Mouse (Mus musculus) olfactory bulb, adult 2 months (tissue): ENCODE data around the gene Chst8. TPM values are rescaled to one million over a fixed set of nuclear protein-coding genes. Genes with fewer than 3 reads are reported as not detected.

Source experiments
- H3K27ac ChIP-seq: fragments of 200-500 bp; 2 replicates; pipeline ENCODE4 v1.5.1; 2012; ENCODE audit warnings: low read depth, low read length; ENCODE audit not compliant: insufficient read depth
- H3K4me1 ChIP-seq: fragments of 200-500 bp; 2 replicates; pipeline ENCODE4 v1.6.1; 2012; ENCODE audit warnings: low read length; ENCODE audit not compliant: control insufficient read depth, insufficient read depth
- H3K4me3 ChIP-seq: fragments of 200-500 bp; 2 replicates; pipeline ENCODE4 v1.5.1; 2012; ENCODE audit warnings: mild to moderate bottlenecking, low read depth, low read length, moderate library complexity; ENCODE audit not compliant: insufficient read depth
- CTCF ChIP-seq: fragments of 200-500 bp; IDR thresholded peaks from 2 replicates; pipeline ENCODE4 v1.5.1; 2012; ENCODE audit warnings: low read depth, mild to moderate bottlenecking, low read length, moderate library complexity; ENCODE audit not compliant: insufficient read depth
- POLR2A ChIP-seq: fragments of 200-500 bp; IDR thresholded peaks from 2 replicates; pipeline ENCODE4 v1.6.1; 2012; ENCODE audit warnings: mild to moderate bottlenecking, low read depth, low read length, moderate library complexity; ENCODE audit not compliant: insufficient read depth
- WGBS: fragments of 180-500 bp; shearing (Covaris S2); methylation state at CpG from one replicate; pipeline ENCODE4 v1.1.7; 2018; 5-methylcytosine and 5-hydroxymethylcytosine counted together
- polyA plus RNA-seq: library from polyadenylated mRNA; stranded (reverse); fragments of >200 nt; gene quantifications from 2 replicates; pipeline ENCODE4 v1.2.4, GENCODE M21; 2012; ENCODE audit warnings: low replicate concordance; ENCODE audit not compliant: missing spikeins, insufficient read depth, insufficient read length

The Chst8 gene
- polyA plus RNA-seq, 1 experiment = not detected

- no peak overlapping the region for H3K4me3 ChIP-seq
- peaks cover 8% of the 10 kb centered on the region for H3K4me1 ChIP-seq
- TF ChIP-seq CTCF (no peak), POLR2A (no peak)
- 70% methylated on average over 18 of the region's 18 CpGs for WGBS
- no peak overlapping the region for H3K27ac ChIP-seq
These were observed 167.9 kb downstream of the Chst8 start for GRCm38 (mm10) chr7:34644591-34644990.

- no peak for TF ChIP-seq CTCF
- TF ChIP-seq POLR2A = no peak
- Histone ChIP-seq H3K4me1 (peaks cover 8% of the 10 kb centered on the region), H3K27ac (no peak overlapping the region), H3K4me3 (no peak overlapping the region)
- WGBS = 88% methylated on average over 6 of the region's 6 CpGs
These were observed 169.2 kb downstream of the Chst8 start for GRCm38 (mm10) chr7:34643329-34643728.

- peaks cover 2% of the 10 kb centered on the region; the same call in 1 of the 2 replicates for H3K4me1 ChIP-seq
- H3K4me3 ChIP-seq = no peak overlapping the region
- H3K27ac ChIP-seq = no peak overlapping the region
- WGBS = 92% methylated on average over 13 of the region's 13 CpGs
- TF ChIP-seq POLR2A (no peak), CTCF (no peak)
These were observed 170.5 kb downstream of the Chst8 start for GRCm38 (mm10) chr7:34641968-34642367.

- no peak overlapping the region for H3K4me3 ChIP-seq
- WGBS = 93% methylated on average over 11 of the region's 11 CpGs
- TF ChIP-seq CTCF = no peak
- TF ChIP-seq POLR2A = no peak
- no peaks in the 10 kb centered on the region for H3K4me1 ChIP-seq
- H3K27ac ChIP-seq = no peak overlapping the region
These were observed 172.7 kb downstream of the Chst8 start for GRCm38 (mm10) chr7:34639798-34640197.

GRCm38 (mm10) chr7:34636661-34637060 is 175.8 kb downstream of the Chst8 start:
- H3K27ac ChIP-seq = no peak overlapping the region
- TF ChIP-seq CTCF = no peak
- TF ChIP-seq POLR2A = no peak
- no peaks in the 10 kb centered on the region for H3K4me1 ChIP-seq
- 77% methylated on average over 4 of the region's 4 CpGs for WGBS
- H3K4me3 ChIP-seq = no peak overlapping the region

- H3K27ac ChIP-seq = no peak overlapping the region
- 89% methylated on average over 10 of the region's 10 CpGs for WGBS
- H3K4me3 ChIP-seq = no peak overlapping the region
- peaks cover 15% of the 10 kb centered on the region for H3K4me1 ChIP-seq
- TF ChIP-seq POLR2A (no peak), CTCF (no peak)
These were observed 179.4 kb downstream of the Chst8 start for GRCm38 (mm10) chr7:34632966-34633742.

- Histone ChIP-seq H3K4me1 (peaks cover 15% of the 10 kb centered on the region), H3K27ac (no peak overlapping the region), H3K4me3 (peak overlapping the region; percentile 10; the same call in 1 of the 2 replicates)
- 3% methylated on average over 34 of the region's 34 CpGs for WGBS
- TF ChIP-seq CTCF (no peak), POLR2A (no peak)
These were observed 182.1 kb downstream of the Chst8 start for GRCm38 (mm10) chr7:34630211-34631085.

- Histone ChIP-seq H3K4me1 (peaks cover 15% of the 10 kb centered on the region), H3K4me3 (no peak overlapping the region), H3K27ac (no peak overlapping the region)
- WGBS = 43% methylated on average over 8 of the region's 8 CpGs
- TF ChIP-seq CTCF = no peak
- TF ChIP-seq POLR2A = no peak
These were observed 182.8 kb downstream of the Chst8 start for GRCm38 (mm10) chr7:34629702-34630210.

Other genes starting within 250 kb of the Chst8 start
- not detected in 2 replicates for gene Kctd15, start 156.0 kb downstream of the Chst8 start, polyA plus RNA-seq
- not detected in 2 replicates for gene Pepd, start 99.7 kb upstream of the Chst8 start, polyA plus RNA-seq
- not detected in 2 replicates for gene Cebpg, start 243.9 kb upstream of the Chst8 start, polyA plus RNA-seq